Mouse (Mus musculus): Measurements from ENCODE around the gene Pdhb. TPM values are rescaled to one million over a fixed set of nuclear protein-coding genes. Genes with fewer than 3 reads are reported as not detected.
"Not testable (repeated sequence)": the region's sequence is repeated elsewhere in the genome, so short reads cannot be mapped to it uniquely, and the experiment has no call there.

Pdhb gene
- polyA plus RNA-seq, 1 experiment: 53.1 TPM

DNA sequence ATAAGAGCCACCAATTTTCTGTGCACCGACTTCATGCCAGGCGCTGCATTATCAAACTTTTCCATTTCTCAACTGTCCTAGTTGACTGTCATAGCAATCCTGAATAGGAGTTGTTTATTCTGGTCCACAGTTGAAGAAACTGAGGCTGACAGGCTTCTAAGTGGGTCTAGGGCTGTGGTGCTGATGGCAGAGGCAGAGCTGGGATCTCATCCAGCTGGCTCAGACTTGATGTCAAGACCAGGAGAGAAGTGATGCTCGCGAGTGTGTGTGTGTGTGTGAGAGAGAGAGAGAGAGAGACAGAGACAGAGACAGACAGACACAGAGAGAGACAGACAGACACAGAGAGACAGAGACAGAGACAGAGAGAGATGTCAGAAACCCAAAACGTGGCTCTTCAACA is 27.9 kb upstream of the Pdhb start:
- DNase-seq: no peak
- Histone ChIP-seq H3K4me3 (replicated peaks; ENCODE audit: extremely low read depth, low read depth, low read length) (no peak overlapping the region), H3K4me1 (ENCODE audit: control insufficient read depth, insufficient read depth, low read length) (no peaks in the 10 kb centered on the region)
- TF ChIP-seq POLR2A (IDR thresholded peaks at IDR 0.05; ENCODE audit: borderline replicate concordance, extremely low read depth, low read depth, low read length) (no peak), CTCF (IDR thresholded peaks at IDR 0.05; ENCODE audit: insufficient read depth, low read length) (no peak)
- WGBS: 75% methylated on average over 5 of the region's 5 CpGs

DNA sequence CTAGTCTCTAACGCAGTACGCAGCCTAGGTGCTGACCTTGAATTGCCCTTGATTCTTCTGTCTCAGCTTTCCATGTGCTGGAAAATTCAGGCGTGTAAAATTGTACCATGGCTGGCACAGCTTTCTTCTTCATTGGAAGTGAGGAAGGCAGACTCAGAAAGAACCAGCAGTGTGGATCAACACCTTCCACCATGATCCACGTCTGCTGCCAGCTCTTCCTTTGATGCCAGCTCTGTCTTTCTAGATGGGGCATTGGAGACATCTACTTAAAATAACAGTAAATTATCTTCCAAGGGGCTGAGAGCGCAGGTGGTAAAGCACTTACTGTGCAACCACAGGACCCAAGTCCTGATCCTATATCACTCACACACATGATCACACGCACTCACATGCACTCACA is 19.9 kb upstream of the Pdhb start:
- no peaks in the 10 kb centered on the region for H3K4me1 ChIP-seq (ENCODE audit: control insufficient read depth, insufficient read depth, low read length)
- H3K4me3 ChIP-seq (replicated peaks; ENCODE audit: extremely low read depth, low read depth, low read length): no peak overlapping the region
- DNase-seq: no peak
- 91% methylated on average over 6 of the region's 6 CpGs for WGBS
- TF ChIP-seq POLR2A (IDR thresholded peaks at IDR 0.05; ENCODE audit: borderline replicate concordance, extremely low read depth, low read depth, low read length): no peak
- no peak for TF ChIP-seq CTCF (IDR thresholded peaks at IDR 0.05; ENCODE audit: insufficient read depth, low read length)

DNA sequence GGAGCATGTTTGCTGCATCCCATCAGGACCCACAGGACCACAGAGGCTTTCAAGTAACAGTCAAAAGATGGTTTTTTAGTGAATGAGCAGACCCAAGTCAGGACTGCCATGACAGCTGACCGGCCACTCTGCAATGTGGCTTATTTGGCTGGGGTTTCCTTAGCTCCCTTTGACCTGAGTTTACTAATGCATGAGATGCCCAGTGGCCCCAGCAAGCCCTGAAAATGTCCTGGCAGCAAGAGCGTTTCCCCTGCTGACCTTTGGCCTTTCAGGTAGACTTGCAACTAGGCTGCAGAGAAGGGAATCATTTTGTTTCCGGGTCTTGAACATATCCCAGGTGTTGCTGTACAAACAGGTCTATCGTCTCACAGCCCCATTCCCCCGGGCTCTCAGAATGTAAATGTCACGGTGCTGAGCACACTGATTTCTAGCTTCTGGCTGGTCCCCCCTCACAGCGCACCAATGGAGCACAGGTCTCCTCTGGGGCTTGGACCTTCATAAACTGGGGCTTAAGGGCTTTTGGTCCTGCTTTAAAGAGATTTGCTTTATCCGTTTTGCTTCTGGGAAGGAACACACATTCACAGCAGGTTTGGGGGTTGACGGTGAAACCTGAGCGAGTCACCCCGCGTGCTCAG is 18.6 kb upstream of the Pdhb start:
- no peak for DNase-seq
- Histone ChIP-seq H3K4me3 (replicated peaks; ENCODE audit: extremely low read depth, low read depth, low read length) (no peak overlapping the region), H3K4me1 (ENCODE audit: control insufficient read depth, insufficient read depth, low read length) (no peaks in the 10 kb centered on the region)
- TF ChIP-seq POLR2A (IDR thresholded peaks at IDR 0.05; ENCODE audit: borderline replicate concordance, extremely low read depth, low read depth, low read length) (no peak), CTCF (IDR thresholded peaks at IDR 0.05; ENCODE audit: insufficient read depth, low read length) (no peak)
- 61% methylated on average over 12 of the region's 12 CpGs for WGBS

DNA sequence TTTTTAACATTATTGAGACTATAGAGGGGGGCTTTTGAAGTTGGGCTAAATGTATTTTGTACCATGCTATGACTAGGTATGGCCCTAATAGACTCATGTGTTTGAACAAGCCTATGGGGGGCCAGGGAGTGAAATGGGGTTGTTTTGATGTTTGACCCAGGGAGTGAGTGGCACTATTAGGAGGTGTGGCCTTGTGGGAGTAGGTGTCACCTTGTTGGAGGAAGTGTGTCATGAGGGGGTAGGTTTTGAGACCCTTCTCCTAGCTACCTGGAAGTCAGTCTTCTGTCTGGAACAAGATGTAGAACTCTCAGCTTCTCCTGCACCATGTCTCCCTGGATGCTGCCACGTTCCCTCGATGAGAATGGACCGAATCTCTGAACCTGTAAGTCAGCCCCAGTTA is 17.7 kb upstream of the Pdhb start:
- H3K4me1 ChIP-seq (ENCODE audit: control insufficient read depth, insufficient read depth, low read length): no peaks in the 10 kb centered on the region
- DNase-seq: no peak
- 88% methylated on average over 3 of the region's 3 CpGs for WGBS
- H3K4me3 ChIP-seq (replicated peaks; ENCODE audit: extremely low read depth, low read depth, low read length): no peak overlapping the region
- TF ChIP-seq CTCF (IDR thresholded peaks at IDR 0.05; ENCODE audit: insufficient read depth, low read length): no peak
- no peak for TF ChIP-seq POLR2A (IDR thresholded peaks at IDR 0.05; ENCODE audit: borderline replicate concordance, extremely low read depth, low read depth, low read length)

DNA sequence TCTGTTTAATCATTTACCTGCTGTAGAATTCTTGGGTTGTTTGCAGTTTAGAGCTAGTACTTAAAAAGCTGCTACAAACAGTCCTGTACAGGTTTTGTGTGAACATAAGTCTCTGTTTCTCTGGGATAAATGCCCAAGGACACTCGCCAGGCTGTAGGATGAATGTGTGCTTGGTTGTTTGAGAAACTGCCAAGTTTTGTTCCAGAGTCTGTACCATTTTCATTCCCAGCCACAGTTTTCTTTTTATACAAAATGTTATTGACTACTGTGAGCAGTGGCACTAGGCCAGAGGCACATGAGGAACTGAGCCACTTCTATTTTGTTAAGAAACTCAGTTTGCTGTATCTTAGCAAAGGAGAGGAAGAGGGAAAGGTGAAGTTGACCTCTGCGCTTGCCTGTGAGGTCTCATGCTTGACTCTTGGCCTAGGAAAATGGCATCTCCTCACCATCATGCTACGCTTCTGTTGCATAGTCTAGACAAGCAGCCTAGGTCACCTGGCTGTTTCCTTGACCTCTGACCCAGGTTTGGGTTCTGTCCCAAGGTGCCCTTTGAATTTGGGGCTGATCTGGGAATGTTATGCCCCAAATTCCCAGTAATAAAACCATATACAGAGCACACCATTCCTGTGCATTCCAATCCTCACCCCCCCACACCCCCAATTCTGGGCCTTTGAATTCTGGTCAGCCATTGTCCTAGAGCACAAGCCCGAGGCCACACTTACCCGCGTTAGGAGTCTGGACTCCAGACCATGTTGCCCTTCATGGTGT is 13.6 kb upstream of the Pdhb start:
- no peak for DNase-seq
- WGBS: 79% methylated on average over 6 of the region's 6 CpGs
- Histone ChIP-seq H3K4me3 (replicated peaks; ENCODE audit: extremely low read depth, low read depth, low read length) (no peak overlapping the region), H3K4me1 (ENCODE audit: control insufficient read depth, insufficient read depth, low read length) (no peaks in the 10 kb centered on the region)
- TF ChIP-seq CTCF (IDR thresholded peaks at IDR 0.05; ENCODE audit: insufficient read depth, low read length) (no peak), POLR2A (IDR thresholded peaks at IDR 0.05; ENCODE audit: borderline replicate concordance, extremely low read depth, low read depth, low read length) (no peak)

DNA sequence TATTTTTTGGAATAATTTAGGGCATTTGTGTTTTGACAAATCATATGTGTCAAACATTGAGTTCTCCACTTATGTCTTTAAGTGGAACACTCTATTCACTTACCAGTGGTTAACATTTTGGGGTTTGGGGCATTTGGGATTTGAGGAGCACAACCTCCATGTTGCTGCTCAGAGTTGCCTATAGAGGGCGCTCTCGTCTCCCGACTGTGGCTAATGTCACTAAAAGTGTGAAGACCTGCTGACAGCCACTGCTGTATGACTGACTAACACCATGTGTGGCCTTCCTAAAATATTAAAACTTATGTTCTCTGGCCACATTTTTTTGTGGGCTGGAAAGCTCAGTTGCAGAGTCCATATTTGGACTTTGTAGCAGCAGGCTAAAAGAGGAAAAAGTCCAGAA is 10.5 kb upstream of the Pdhb start:
- H3K4me1 ChIP-seq (ENCODE audit: control insufficient read depth, insufficient read depth, low read length): no peaks in the 10 kb centered on the region
- TF ChIP-seq CTCF (IDR thresholded peaks at IDR 0.05; ENCODE audit: insufficient read depth, low read length) (peak; percentile 33; the same call in 1 of the 2 replicates), POLR2A (IDR thresholded peaks at IDR 0.05; ENCODE audit: borderline replicate concordance, extremely low read depth, low read depth, low read length) (no peak)
- no peak for DNase-seq
- 63% methylated on average over 3 of the region's 3 CpGs for WGBS
- no peak overlapping the region for H3K4me3 ChIP-seq (replicated peaks; ENCODE audit: extremely low read depth, low read depth, low read length)

DNA sequence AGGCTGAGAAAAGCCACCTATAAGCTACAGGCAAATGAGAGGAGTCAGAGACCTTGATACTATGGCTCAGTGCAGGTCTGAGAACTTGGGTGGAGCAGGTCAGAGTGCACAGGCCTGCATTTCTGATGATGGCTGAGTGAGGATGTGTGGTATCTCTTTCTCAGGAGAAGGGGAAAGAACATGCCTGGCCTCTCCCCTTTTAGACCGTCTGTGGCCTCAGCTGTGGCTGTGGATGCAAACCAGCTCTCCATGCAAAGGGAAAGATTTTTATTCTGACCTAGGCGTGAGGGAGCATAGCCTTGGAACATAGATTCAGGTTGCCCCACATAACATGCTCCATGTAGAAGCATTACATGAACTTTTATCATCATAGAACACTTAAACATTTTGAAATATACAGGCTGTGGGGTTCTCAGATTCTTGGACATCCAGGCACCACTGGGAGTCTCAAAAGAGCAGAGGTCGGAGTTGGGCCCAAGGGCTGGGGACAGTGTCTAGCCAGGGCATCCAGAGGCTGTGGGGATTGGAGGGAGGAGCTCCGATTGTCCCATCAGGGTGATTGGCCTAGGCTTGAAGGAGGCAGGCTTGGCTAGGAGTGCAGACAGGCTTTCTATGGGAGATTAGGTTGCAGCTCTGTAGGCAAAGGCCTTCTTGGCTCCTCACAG is 7.7 kb upstream of the Pdhb start:
- 72% methylated on average over 4 of the region's 4 CpGs for WGBS
- TF ChIP-seq POLR2A (IDR thresholded peaks at IDR 0.05; ENCODE audit: borderline replicate concordance, extremely low read depth, low read depth, low read length): no peak
- TF ChIP-seq CTCF (IDR thresholded peaks at IDR 0.05; ENCODE audit: insufficient read depth, low read length): no peak
- H3K4me1 ChIP-seq (ENCODE audit: control insufficient read depth, insufficient read depth, low read length): no peaks in the 10 kb centered on the region
- DNase-seq: no peak
- H3K4me3 ChIP-seq (replicated peaks; ENCODE audit: extremely low read depth, low read depth, low read length): no peak overlapping the region

DNA sequence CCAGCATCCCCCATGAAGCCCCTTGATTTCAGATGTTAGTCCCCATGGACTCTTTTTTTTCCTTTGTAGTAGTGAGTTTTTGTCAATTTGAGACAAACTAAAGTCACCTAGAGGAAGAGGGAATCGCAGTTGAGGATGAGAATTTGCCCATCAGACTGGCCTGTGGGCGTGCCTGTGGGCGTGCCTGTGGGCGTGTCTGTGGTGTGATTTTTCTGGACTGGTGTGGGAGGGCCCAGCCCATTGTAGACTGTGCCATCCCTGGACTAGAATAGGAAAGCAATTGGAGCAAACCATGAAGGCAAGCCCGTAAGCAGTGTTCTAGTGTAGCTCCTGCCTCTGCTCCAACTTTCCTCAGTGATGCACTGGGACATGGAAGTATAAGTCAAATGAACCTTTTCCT is 3.4 kb upstream of the Pdhb start:
- Histone ChIP-seq H3K4me1 (ENCODE audit: control insufficient read depth, insufficient read depth, low read length) (peaks cover 5% of the 10 kb centered on the region; the same call in 1 of the 2 replicates), H3K4me3 (replicated peaks; ENCODE audit: extremely low read depth, low read depth, low read length) (no peak overlapping the region)
- DNase-seq: no peak
- TF ChIP-seq CTCF (IDR thresholded peaks at IDR 0.05; ENCODE audit: insufficient read depth, low read length): no peak
- no peak for TF ChIP-seq POLR2A (IDR thresholded peaks at IDR 0.05; ENCODE audit: borderline replicate concordance, extremely low read depth, low read depth, low read length)
- 41% methylated on average over 5 of the region's 5 CpGs for WGBS

DNA sequence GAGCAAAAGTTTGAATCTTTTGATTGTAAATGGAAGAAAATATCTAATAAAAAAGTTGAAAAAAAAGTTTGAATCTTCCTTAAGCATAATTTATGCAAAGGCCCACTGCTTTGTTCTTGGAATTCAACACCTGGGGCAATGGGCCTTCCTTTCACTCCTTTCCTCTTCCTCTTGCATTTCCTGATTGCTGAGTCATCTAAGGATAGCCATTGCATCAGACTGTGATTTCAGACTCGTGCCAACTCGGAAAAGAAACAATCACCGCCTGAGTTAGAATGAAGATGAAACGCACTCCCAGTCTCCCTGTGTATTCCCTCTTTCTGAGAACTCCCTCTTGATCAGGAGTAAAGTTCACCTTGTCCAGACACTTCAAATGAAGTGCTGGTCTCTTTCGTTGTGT is 1.8 kb upstream of the Pdhb start:
- TF ChIP-seq CTCF (IDR thresholded peaks at IDR 0.05; ENCODE audit: insufficient read depth, low read length) (no peak), POLR2A (IDR thresholded peaks at IDR 0.05; ENCODE audit: borderline replicate concordance, extremely low read depth, low read depth, low read length) (no peak)
- 44% methylated on average over 5 of the region's 5 CpGs for WGBS

DNA sequence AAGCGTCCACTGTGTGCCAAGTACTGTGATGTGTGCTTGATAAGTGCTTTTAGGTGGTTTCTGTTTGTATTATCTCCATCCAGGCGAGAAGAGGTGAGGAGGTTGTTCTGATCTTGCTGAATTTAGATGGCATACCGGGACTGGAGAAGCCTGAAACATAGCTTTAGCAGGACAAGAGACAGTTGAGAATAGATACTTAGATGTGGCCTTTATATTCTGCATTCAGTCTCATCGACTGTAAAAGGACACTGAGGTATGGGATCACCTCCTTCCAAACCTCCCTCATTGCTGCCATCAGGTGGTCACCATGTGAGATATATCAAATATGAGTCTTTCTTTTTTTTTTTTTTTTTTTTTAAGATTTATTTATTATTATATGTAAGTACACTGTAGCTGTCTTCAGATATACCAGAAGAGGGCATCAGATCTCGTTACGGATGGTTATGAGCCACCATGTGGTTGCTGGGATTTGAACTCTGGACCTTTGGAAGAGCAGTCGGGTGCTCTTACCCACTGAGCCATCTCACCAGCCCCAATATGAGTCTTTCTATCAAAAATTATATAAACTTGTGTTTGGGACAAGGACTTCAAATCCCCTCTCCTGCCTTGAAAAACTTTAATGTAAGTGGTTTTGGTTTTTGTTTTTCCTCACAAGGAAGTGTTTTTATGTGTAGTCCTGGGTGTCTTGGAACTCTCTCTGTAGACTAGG is 871 bp upstream of the Pdhb start:
- H3K4me1 ChIP-seq (ENCODE audit: control insufficient read depth, insufficient read depth, low read length); DNase-seq: not testable (repeated sequence)
- WGBS: 24% methylated on average over 7 of the region's 7 CpGs
- H3K4me3 ChIP-seq (replicated peaks; ENCODE audit: extremely low read depth, low read depth, low read length): peak overlapping the region; percentile 84

More for the DNA sequence above, 1.8 kb upstream of the Pdhb start:
- Histone ChIP-seq H3K4me1 (ENCODE audit: control insufficient read depth, insufficient read depth, low read length) (peaks cover 5% of the 10 kb centered on the region; the same call in 1 of the 2 replicates), H3K4me3 (replicated peaks; ENCODE audit: extremely low read depth, low read depth, low read length) (no peak overlapping the region)
- no peak for DNase-seq

Measured in lung, adult 2 months (tissue).